Comparison of ENCODE assay signal across 8 mouse cellular contexts in genomic region chr17:73303217-73303616, GRCm38 (mm10).
DNase-seq lines count a peak whose midpoint lies in the region; ATAC-seq and TF ChIP-seq lines count a peak whose summit lies in the region.

No protein-coding gene starts in this region.

- peak; percentile 83 for TF ChIP-seq CTCF in liver, postnatal 0 days (IDR thresholded peaks at IDR 0.05; ENCODE audit: low read depth)

- H3K27me3 ChIP-seq in liver, postnatal 0 days (ENCODE audit: insufficient read depth, low read length), result peaks cover 8% of the 10 kb centered on the region

- no peak overlapping the region for H3K4me3 ChIP-seq in liver, postnatal 0 days (ENCODE audit: low read depth, low read length)

- 28% methylated on average over 5 of the region's 5 CpGs for WGBS in liver, postnatal 0 days (ENCODE audit: insufficient replicate concordance)

- H3K36me3 ChIP-seq in liver, postnatal 0 days (replicated peaks; ENCODE audit: insufficient read depth, low read length), result no peaks in the 10 kb centered on the region

- no peaks in the 10 kb centered on the region for H3K4me1 ChIP-seq in liver, postnatal 0 days (ENCODE audit: insufficient read depth)

- no peaks in the 10 kb centered on the region for H3K9me3 ChIP-seq in liver, postnatal 0 days (ENCODE audit: low read length)

- no peak for ATAC-seq in liver, postnatal 0 days

- TF ChIP-seq EP300 in liver, postnatal 0 days (IDR thresholded peaks at IDR 0.05; ENCODE audit: low read depth), result no peak

- H3K9ac ChIP-seq in liver, postnatal 0 days (replicated peaks), result no peak overlapping the region

- H3K27ac ChIP-seq in liver, postnatal 0 days (ENCODE audit: low read depth), result no peak overlapping the region

- no peak overlapping the region for H3K4me2 ChIP-seq in liver, postnatal 0 days (ENCODE audit: low read depth, low read length)

- DNase-seq in A20 (ENCODE audit: low read depth, low spot score) (peak; percentile 61), NIH3T3 (ENCODE audit: low read depth) (peak; percentile 88)
- peak; percentile 42 for DNase-seq in cerebellum, adult 9-11 months
- DNase-seq in gastrocnemius, postnatal 10 days, result peak; percentile 74
- DNase-seq in kidney, postnatal 14 days, result peak; percentile 74
- DNase-seq in liver, postnatal 0 days, result peak; percentile 69
- peak; percentile 95 for DNase-seq in retina, embryonic 14.5 days (ENCODE audit: low spot score)
- peak; percentile 27 for DNase-seq in urinary bladder, postnatal 10 days (ENCODE audit: low spot score)

Comparison
In these comparisons a context has a peak if more than half of its experiments do, and no peak if none do; other contexts are left out.
1. DNase-seq: peak in every context shown above with its lines; median percentile 95 in retina, embryonic 14.5 days; 88 in NIH3T3; 74 in gastrocnemius, postnatal 10 days; 74 in kidney, postnatal 14 days; 69 in liver, postnatal 0 days; 61 in A20; 42 in cerebellum, adult 9-11 months; 27 in urinary bladder, postnatal 10 days.